Comparison of ENCODE assay signal across 16 mouse cellular contexts in genomic region chr16:24791387-24791786, GRCm38 (mm10).
"Had no signal": no experiment of that assay in that cellular context is flagged by ENCODE, and none has a peak within 500 bp of the region (broad histone marks: within the 10 kb centered on the region; RNA-seq: fewer than 3 reads in every experiment).

No protein-coding gene starts in this region.

- H3K27me3 ChIP-seq: neural tube, embryonic 13.5 days; neural tube, embryonic 15.5 days; stomach, embryonic 15.5 days had no signal

- H3K9ac ChIP-seq: neural tube, embryonic 13.5 days; neural tube, embryonic 15.5 days; stomach, embryonic 15.5 days had no signal

- H3K9me3 ChIP-seq: neural tube, embryonic 13.5 days; neural tube, embryonic 15.5 days; stomach, embryonic 15.5 days had no signal

- H3K4me2 ChIP-seq: neural tube, embryonic 13.5 days; neural tube, embryonic 15.5 days; stomach, embryonic 15.5 days had no signal

- H3K27ac ChIP-seq: neural tube, embryonic 13.5 days; neural tube, embryonic 15.5 days; stomach, embryonic 15.5 days; stomach, postnatal 0 days had no signal

- H3K4me1 ChIP-seq: neural tube, embryonic 13.5 days; neural tube, embryonic 15.5 days; stomach, embryonic 15.5 days had no signal

- H3K4me3 ChIP-seq: neural tube, embryonic 13.5 days; neural tube, embryonic 15.5 days; stomach, embryonic 15.5 days had no signal

- DNase-seq: retina, postnatal 1 day; right cerebral cortex, adult 18-20 months; right cerebral cortex, postnatal 14 days; right cerebral cortex, postnatal 25 days; right cerebral cortex, postnatal 4 days; spleen, adult 18-20 months; thymus, adult 18-20 months; thymus, adult 2 months; thymus, postnatal 14 days; thymus, postnatal 25 days; thymus, postnatal 36 days; thymus, postnatal 4 days had no signal

- H3K36me3 ChIP-seq: neural tube, embryonic 13.5 days; neural tube, embryonic 15.5 days; stomach, embryonic 15.5 days had no signal
